Mouse (Mus musculus) lung, postnatal 0 days (tissue): ENCODE results near the gene Zfp64. TPM values are rescaled to one million over a fixed set of nuclear protein-coding genes. Genes with fewer than 3 reads are reported as not detected.

Experiments
- ATAC-seq: fragments of 200-750 bp; cut with Nextera tagmentation; 2 replicates; pipeline ENCODE4 v1.8.0; 2017; ENCODE audit warnings: moderate library complexity
- DNase-seq: peaks from one replicate; pipeline ENCODE4 v3.0.0-alpha.2; 2016; ENCODE audit warnings: low spot score
- H3K27ac ChIP-seq: fragments of 300-500 bp; sonication (generic); 2 replicates; pipeline ENCODE4 v1.5.1; 2014; ENCODE audit warnings: antibody characterized with exemption, mild to moderate bottlenecking, low read length, mixed read lengths
- H3K27me3 ChIP-seq: fragments of 300-500 bp; sonication (generic); replicated peaks from 2 replicates; pipeline ENCODE4 v1.6.1; 2014; ENCODE audit warnings: low read length, mixed read lengths; ENCODE audit not compliant: insufficient read depth
- H3K36me3 ChIP-seq: fragments of 300-500 bp; sonication (generic); 2 replicates; pipeline ENCODE4 v1.6.1; 2014; ENCODE audit warnings: low read length, mixed read lengths; ENCODE audit not compliant: insufficient read depth
- H3K4me1 ChIP-seq: fragments of 300-500 bp; sonication (generic); 2 replicates; pipeline ENCODE4 v1.6.1; 2014; ENCODE audit warnings: antibody characterized with exemption, low read depth, low read length, mixed read lengths; ENCODE audit not compliant: insufficient read depth
- H3K4me2 ChIP-seq: fragments of 300-500 bp; sonication (generic); replicated peaks from 2 replicates; pipeline ENCODE4 v1.6.1; 2014; ENCODE audit warnings: low read depth, mild to moderate bottlenecking, low read length, moderate library complexity, mixed read lengths
- H3K4me3 ChIP-seq: fragments of 300-500 bp; sonication (generic); 2 replicates; pipeline ENCODE4 v1.5.1; 2014; ENCODE audit warnings: low read depth, low read length
- H3K9ac ChIP-seq: fragments of 300-500 bp; sonication (generic); replicated peaks from 2 replicates; pipeline ENCODE4 v1.6.1; 2014; ENCODE audit warnings: low read depth, mild to moderate bottlenecking
- H3K9me3 ChIP-seq: fragments of 300-500 bp; sonication (generic); 2 replicates; pipeline ENCODE4 v1.6.1; 2016; ENCODE audit warnings: low read length, mixed read lengths
- CTCF ChIP-seq: IDR thresholded peaks from 2 replicates; pipeline ENCODE4 v1.5.1; 2016; ENCODE audit warnings: antibody characterized with exemption, mild to moderate bottlenecking
- EP300 ChIP-seq: IDR thresholded peaks from 2 replicates; pipeline ENCODE4 v1.6.1; 2016; ENCODE audit warnings: antibody characterized with exemption, mild to moderate bottlenecking, control low read depth
- WGBS: fragments of 180-500 bp; shearing (Covaris S2); extraction: QIAGEN DNeasy Blood & Tissue Kit; methylation state at CpG from one replicate; pipeline ENCODE4 v1.1.7; 2014; 5-methylcytosine and 5-hydroxymethylcytosine counted together
- polyA plus RNA-seq: library from polyadenylated mRNA; unstranded; fragments of >200 nt; fragmentation: Nextera tagmentation; extraction: Ambion mirVana; gene quantifications from 2 replicates; pipeline ENCODE4 v1.2.1, GENCODE M21; 2015

Gene Zfp64
- polyA plus RNA-seq, 1 experiment from 2014 or later: 15.8 TPM

DNA sequence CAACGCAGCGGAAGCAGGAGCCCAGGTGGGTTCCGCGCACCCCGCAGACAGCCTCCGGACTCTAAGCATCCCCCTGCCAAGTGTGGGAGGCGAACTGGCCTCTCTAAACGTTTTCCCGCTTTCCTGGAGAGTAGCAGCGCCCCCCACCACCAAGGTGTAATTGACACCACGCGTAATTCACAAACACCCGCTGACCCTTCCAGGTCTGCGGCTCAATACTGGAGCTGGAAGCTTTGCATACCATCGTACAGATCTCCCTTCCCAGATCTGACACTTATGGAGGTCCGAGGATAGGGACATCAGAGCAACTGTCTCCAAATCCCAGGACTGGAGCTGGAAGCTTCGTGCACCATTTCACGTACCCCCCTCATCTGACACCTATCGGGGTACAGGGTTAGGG is 43.9 kb downstream of the Zfp64 start:
- Histone ChIP-seq H3K27ac (no peak overlapping the region), H3K36me3 (no peaks in the 10 kb centered on the region), H3K4me1 (peaks cover 4% of the 10 kb centered on the region; the same call in 1 of the 2 replicates), H3K9ac (no peak overlapping the region), H3K27me3 (peaks cover 34% of the 10 kb centered on the region), H3K4me2 (no peak overlapping the region), H3K4me3 (no peak overlapping the region), H3K9me3 (no peaks in the 10 kb centered on the region)
- no peak for DNase-seq
- no peak for ATAC-seq
- no peak for TF ChIP-seq CTCF
- no peak for TF ChIP-seq EP300
- 1% methylated on average over 19 of the region's 19 CpGs for WGBS

DNA sequence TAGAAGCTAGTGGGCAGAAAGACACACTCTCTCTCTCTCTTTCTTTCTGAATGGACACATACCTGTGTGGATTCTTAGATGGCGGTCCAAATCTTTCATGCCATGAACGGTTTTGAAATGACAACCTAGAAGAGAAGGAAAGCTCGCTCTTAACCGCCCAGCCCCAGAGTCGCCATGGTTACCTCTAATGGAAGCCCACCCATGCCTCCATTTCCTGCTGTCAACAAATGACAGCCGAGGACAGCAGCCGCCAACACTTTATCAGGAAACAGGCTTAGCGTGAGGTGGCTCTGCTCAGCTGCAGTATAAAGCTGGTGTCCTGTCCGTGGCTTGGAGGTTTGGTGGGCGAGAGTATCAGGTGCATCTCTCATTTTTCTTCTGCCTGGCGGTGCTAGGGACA is 49.4 kb downstream of the Zfp64 start:
- Histone ChIP-seq H3K36me3 (no peaks in the 10 kb centered on the region), H3K4me3 (no peak overlapping the region), H3K4me1 (no peaks in the 10 kb centered on the region), H3K4me2 (no peak overlapping the region), H3K9ac (no peak overlapping the region), H3K27ac (no peak overlapping the region), H3K27me3 (peaks cover 9% of the 10 kb centered on the region), H3K9me3 (no peaks in the 10 kb centered on the region)
- WGBS: 29% methylated on average over 11 of the region's 11 CpGs
- ATAC-seq: no peak
- DNase-seq: no peak
- TF ChIP-seq EP300 (no peak), CTCF (no peak)

DNA sequence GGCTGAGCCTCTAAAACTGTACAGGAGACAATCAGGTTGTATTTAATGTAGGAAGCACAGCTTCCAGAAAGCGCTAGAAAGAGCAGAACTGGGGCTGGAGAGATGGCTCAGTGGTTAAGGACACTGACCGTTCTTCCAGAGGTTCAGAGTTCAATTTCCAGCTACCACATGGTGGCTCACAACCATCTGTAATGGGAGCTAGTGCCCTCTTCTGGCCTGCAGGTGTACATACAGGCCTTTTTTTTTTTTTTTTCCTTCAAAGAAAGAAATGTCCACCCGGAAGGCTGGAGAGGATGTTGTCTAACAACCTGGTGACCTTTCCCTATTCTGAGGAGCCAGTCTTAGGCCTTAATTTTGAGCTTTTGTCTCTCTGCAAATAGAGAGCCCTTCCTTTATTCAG is 50.5 kb downstream of the Zfp64 start:
- TF ChIP-seq CTCF: peak; percentile 52
- TF ChIP-seq EP300: no peak
- Histone ChIP-seq H3K36me3 (no peaks in the 10 kb centered on the region), H3K4me3 (no peak overlapping the region), H3K9me3 (no peaks in the 10 kb centered on the region), H3K4me2 (no peak overlapping the region), H3K27ac (no peak overlapping the region), H3K27me3 (no peaks in the 10 kb centered on the region), H3K9ac (no peak overlapping the region), H3K4me1 (no peaks in the 10 kb centered on the region)
- ATAC-seq (no peak), DNase-seq (no peak)
- WGBS: 79% methylated on average over 3 of the region's 3 CpGs

DNA sequence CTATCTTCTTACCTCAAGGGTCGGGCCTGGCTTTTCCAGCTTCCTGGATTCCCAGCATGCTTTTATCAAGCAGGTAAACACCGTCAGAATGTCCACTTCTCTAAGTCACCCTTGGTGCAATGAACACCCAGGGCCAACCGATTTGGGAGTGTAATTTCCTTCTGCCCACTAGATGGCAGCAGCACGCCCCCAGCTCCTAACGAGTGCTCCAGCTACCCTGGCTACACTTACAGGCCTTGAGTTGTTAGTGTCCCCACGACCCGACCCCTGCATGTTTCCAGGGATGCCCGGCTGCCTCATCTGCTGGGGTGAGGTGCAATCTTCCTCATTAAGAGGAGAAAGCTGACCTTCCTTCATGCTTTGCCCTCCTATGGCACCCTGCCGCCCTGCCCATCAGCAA is 51.2 kb downstream of the Zfp64 start:
- no peaks in the 10 kb centered on the region for H3K27me3 ChIP-seq
- ATAC-seq (0 out of 2 replicates have a peak, but pooled peaks have one; percentile 41), DNase-seq (peak; percentile 54)
- no peak overlapping the region for H3K27ac ChIP-seq
- H3K36me3 ChIP-seq: no peaks in the 10 kb centered on the region
- H3K9ac ChIP-seq: no peak overlapping the region
- WGBS: 14% methylated on average over 9 of the region's 9 CpGs
- H3K9me3 ChIP-seq: no peaks in the 10 kb centered on the region
- H3K4me3 ChIP-seq: no peak overlapping the region
- H3K4me2 ChIP-seq: no peak overlapping the region
- TF ChIP-seq CTCF (peak; percentile 90), EP300 (no peak)
- H3K4me1 ChIP-seq: no peaks in the 10 kb centered on the region

DNA sequence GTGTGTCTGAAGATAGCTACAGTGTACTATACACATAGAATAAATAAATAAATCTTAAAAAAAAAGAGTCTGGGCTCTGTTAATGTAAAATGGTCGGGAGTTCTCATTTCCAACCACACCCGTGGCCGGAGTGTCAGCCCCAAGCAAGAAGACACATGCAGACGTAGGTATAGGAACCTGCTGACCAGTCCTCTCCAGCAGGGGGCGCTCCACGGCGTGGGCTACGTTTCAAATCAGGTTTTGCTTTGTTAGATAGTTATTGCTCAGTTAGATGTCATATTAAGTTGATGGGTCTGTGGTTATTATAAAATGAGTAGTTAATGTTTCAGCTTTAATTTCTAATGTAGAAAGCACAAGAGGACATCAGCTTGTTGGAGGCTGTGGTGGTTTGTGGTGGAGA is 52.8 kb downstream of the Zfp64 start:
- H3K9me3 ChIP-seq: no peaks in the 10 kb centered on the region
- ATAC-seq: no peak
- no peak overlapping the region for H3K4me3 ChIP-seq
- H3K27me3 ChIP-seq: no peaks in the 10 kb centered on the region
- DNase-seq: peak; percentile 36
- no peak for TF ChIP-seq EP300
- peak; percentile 80 for TF ChIP-seq CTCF
- H3K27ac ChIP-seq: no peak overlapping the region
- H3K4me2 ChIP-seq: no peak overlapping the region
- H3K36me3 ChIP-seq: no peaks in the 10 kb centered on the region
- H3K4me1 ChIP-seq: no peaks in the 10 kb centered on the region
- no peak overlapping the region for H3K9ac ChIP-seq
- 23% methylated on average over 8 of the region's 8 CpGs for WGBS

DNA sequence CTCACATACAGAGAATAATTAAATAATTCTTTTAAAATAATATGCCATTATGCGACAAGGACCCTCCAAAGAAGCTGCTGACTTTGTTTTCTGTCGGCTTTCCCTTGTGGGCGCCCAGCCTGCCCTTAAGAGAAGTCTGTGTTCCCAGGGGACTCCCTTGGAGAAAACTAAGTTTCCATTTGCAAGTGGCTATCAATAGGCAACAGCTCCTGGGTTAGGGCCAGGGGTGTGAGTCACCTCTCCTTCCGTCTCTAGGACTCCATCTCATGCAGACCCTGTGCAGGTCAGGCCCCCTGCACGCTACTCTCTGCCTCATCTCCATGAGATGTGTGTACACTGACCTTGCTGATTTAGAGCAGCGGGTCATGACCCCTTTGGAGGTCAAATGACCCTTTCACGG is 57.5 kb downstream of the Zfp64 start:
- TF ChIP-seq CTCF (no peak), EP300 (no peak)
- ATAC-seq (no peak), DNase-seq (no peak)
- 72% methylated on average over 7 of the region's 7 CpGs for WGBS
- H3K27ac ChIP-seq: no peak overlapping the region
- no peak overlapping the region for H3K4me3 ChIP-seq
- H3K27me3 ChIP-seq: no peaks in the 10 kb centered on the region
- H3K9ac ChIP-seq: no peak overlapping the region
- no peaks in the 10 kb centered on the region for H3K4me1 ChIP-seq
- H3K4me2 ChIP-seq: no peak overlapping the region
- no peaks in the 10 kb centered on the region for H3K36me3 ChIP-seq
- no peaks in the 10 kb centered on the region for H3K9me3 ChIP-seq

DNA sequence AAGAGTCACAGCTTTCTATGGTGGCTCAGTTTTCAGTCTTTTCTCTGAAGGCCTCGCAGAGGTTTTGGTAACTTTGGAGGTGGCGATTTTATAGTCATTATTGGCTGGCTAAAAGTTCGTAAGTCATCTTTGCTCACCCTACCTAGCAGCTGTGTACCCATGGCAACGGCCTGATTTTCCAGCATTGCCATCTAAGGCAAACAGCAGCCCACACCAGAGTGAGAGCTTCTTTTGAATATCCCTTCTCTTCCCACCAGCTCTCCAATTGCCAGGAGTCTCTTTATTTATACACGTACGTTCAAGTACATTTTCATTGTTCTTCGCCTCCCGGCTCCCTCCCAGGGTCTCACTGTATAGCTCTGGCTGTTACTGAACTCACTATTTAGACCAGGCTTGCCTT is 59.9 kb downstream of the Zfp64 start:
- DNase-seq: no peak
- TF ChIP-seq EP300: no peak
- TF ChIP-seq CTCF: no peak
- H3K4me3 ChIP-seq: no peak overlapping the region
- whole genome bisulfite sequencing: 65% methylated on average over 8 of the region's 8 CpGs
- ATAC-seq: no peak
- no peak overlapping the region for H3K4me2 ChIP-seq
- H3K27me3 ChIP-seq: no peaks in the 10 kb centered on the region
- no peaks in the 10 kb centered on the region for H3K36me3 ChIP-seq
- no peak overlapping the region for H3K9ac ChIP-seq
- H3K27ac ChIP-seq: no peak overlapping the region
- no peaks in the 10 kb centered on the region for H3K9me3 ChIP-seq
- H3K4me1 ChIP-seq: no peaks in the 10 kb centered on the region
